Mouse (Mus musculus) cerebellum, adult 9-11 months (tissue): ENCODE measurements around the gene Arl4a.

Source experiments
- DNase-seq: peaks from one replicate; pipeline ENCODE4 v3.0.0; 2022

Gene Arl4a

GRCm38 (mm10) chr12:39957931-39958671, 79.7 kb downstream of the Arl4a start:
- DNase-seq, result peak; percentile 6

GRCm38 (mm10) chr12:39956396-39956795, 81.4 kb downstream of the Arl4a start:
- DNase-seq, result peak; percentile 55
